Mouse (Mus musculus): Measurements from ENCODE around the gene Gm28308.

Gm28308 gene

GRCm38 (mm10) chr6:52233546-52234427 lies 20.6 kb upstream of the Gm28308 start:
- in situ Hi-C loops (cut with MboI, MseI) = loop anchor here (10.0 kb wide), 1 partner anchor 1059 kb away; no protein-coding TSS in a partner anchor

GRCm38 (mm10) chr6:52232984-52233545 lies 19.9 kb upstream of the Gm28308 start:
- in situ Hi-C loops (cut with MboI, MseI) = loop anchor here (10.0 kb wide), 1 partner anchor 1058 kb away; no protein-coding TSS in a partner anchor

- in situ Hi-C loops (cut with MboI, MseI) = loop anchor here (10.0 kb wide), 1 partner anchor 1058 kb away; no protein-coding TSS in a partner anchor
Measured at GRCm38 (mm10) chr6:52232568-52232965, 19.4 kb upstream of the Gm28308 start.

GRCm38 (mm10) chr6:52231885-52232567 lies 18.9 kb upstream of the Gm28308 start:
- in situ Hi-C loops (cut with MboI, MseI) = loop anchor here (10.0 kb wide), 1 partner anchor 1057 kb away; no protein-coding TSS in a partner anchor

- in situ Hi-C loops (cut with MboI, MseI) = loop anchor here (10.0 kb wide), 1 partner anchor 1056 kb away; no protein-coding TSS in a partner anchor
Measured at GRCm38 (mm10) chr6:52230516-52231165, 17.5 kb upstream of the Gm28308 start, which contains the start of gene Hoxa9. Hoxa9 (minus strand) TSS chr6:52231089.

- in situ Hi-C loops (cut with MboI, MseI) = loop anchor here (10.0 kb wide), 2 partner anchors 365 to 1055 kb away; no protein-coding TSS in a partner anchor
Measured at GRCm38 (mm10) chr6:52229558-52230416, 16.6 kb upstream of the Gm28308 start.

- in situ Hi-C loops (cut with MboI, MseI) = loop anchor here (10.0 kb wide), 1 partner anchor 364 kb away; no protein-coding TSS in a partner anchor
Measured at GRCm38 (mm10) chr6:52228475-52229465, 15.6 kb upstream of the Gm28308 start.

- in situ Hi-C loops (cut with MboI, MseI) = loop anchor here (10.0 kb wide), 1 partner anchor 363 kb away; no protein-coding TSS in a partner anchor
Measured at GRCm38 (mm10) chr6:52227470-52228222, 14.5 kb upstream of the Gm28308 start.

GRCm38 (mm10) chr6:52226569-52227257 lies 13.6 kb upstream of the Gm28308 start:
- in situ Hi-C loops (cut with MboI, MseI) = loop anchor here (10.0 kb wide), 1 partner anchor 362 kb away; no protein-coding TSS in a partner anchor

GRCm38 (mm10) chr6:52225612-52226568 lies 12.8 kb upstream of the Gm28308 start:
- in situ Hi-C loops (cut with MboI, MseI) = loop anchor here (10.0 kb wide), 1 partner anchor 361 kb away; no protein-coding TSS in a partner anchor

GRCm38 (mm10) chr6:52224895-52225611 lies 11.9 kb upstream of the Gm28308 start:
- in situ Hi-C loops (cut with MboI, MseI) = loop anchor here (5.0 to 10.0 kb wide), 3 partner anchors 360 to 628 kb away; no protein-coding TSS in a partner anchor

GRCm38 (mm10) chr6:52223939-52224760 lies 11.0 kb upstream of the Gm28308 start:
- in situ Hi-C loops (cut with MboI, MseI) = loop anchor here (5.0 to 10.0 kb wide), 3 partner anchors 359 to 627 kb away; no protein-coding TSS in a partner anchor

GRCm38 (mm10) chr6:52222729-52223128 lies 9.6 kb upstream of the Gm28308 start:
- in situ Hi-C loops (cut with MboI, MseI) = loop anchor here (5.0 to 10.0 kb wide), 3 partner anchors 358 to 625 kb away; no protein-coding TSS in a partner anchor

- in situ Hi-C loops (cut with MboI, MseI) = loop anchor here (5.0 to 10.0 kb wide), 3 partner anchors 357 to 625 kb away; no protein-coding TSS in a partner anchor
Measured at GRCm38 (mm10) chr6:52221993-52222685, 9.0 kb upstream of the Gm28308 start.

Measured in T-helper 2 cell (primary cell).